Mouse (Mus musculus) stomach, adult 2 months (tissue): ENCODE results near the gene Ankrd60. TPM values are rescaled to one million over a fixed set of nuclear protein-coding genes. Genes with fewer than 3 reads are reported as not detected.

Experiments
- polyA plus RNA-seq: library from polyadenylated mRNA; depleted of rRNA; stranded (reverse); fragments of >200 nt; gene quantifications from 2 replicates; pipeline ENCODE4 v1.2.3, GENCODE M21; 2012; rRNA removed

Gene Ankrd60
- polyA plus RNA-seq = not detected in 2 replicates

DNA sequence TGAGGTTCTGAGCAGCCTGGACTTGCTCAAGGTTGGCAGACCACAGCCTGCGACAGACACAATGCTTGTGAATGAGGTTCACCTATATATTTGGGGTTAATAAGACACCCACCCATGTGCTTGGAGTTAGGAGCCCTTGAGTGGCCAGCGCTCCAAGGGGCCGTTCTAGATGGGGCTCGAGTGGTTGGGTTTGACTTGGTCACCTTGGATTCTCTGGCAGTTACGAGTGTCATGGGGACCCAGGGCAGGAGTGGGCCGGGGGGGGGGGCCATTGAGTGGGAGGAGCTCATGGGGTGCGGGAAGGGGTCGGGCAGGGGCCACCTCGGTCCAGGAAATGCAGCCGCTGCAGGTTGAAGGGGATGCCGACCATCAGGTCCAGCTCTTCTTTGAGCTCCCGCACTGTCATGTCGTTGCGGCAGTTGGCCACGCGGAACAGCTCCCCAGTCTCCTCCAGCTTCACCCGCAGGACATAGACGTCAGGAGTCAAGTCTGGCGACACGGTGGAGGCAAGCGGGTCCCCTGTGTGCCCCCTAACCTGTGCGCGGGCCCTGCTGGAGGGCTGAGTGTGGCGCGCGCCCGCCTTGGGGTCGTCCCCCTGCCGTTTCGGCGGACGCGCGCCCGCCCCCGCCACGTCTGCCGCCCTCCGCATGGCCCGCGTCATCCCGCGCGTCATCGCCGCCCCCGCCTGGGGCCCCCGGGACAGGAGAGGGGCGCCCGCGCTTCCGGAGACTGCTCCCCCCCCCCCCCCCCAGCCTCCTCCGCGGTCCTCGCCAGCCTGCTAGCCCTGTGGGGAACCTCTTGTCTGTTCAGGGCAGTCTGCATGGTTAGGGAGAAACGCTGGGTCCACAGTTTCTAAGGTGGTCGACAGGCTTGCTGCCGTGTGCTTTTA is at the start of gene Ankrd60:
Gene Ankrd60, minus strand, starts transcription at position 697 of the 889 bp plus-strand sequence.

DNA sequence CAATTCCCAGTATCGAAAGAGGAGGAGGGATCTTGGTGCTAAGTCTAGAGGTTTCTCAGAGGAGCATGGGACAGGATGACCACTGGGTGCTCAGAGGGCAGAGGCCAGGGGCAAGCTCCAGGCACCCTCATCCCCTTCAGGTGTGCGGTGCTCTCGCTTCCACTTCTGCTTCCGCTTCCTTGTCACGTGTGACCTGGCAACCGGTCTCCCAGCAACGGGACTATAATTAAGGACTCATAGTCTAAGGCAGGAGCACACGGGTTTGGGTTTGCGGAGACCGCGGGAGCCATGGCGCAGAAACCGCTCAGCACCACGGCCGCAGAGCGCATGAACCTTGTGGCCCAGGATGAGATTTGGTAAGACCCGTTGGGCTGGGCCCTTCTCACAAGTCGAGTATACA is 55.8 kb downstream of the Ankrd60 start, which contains the start of gene 1700021F07Rik:
Gene 1700021F07Rik, plus strand, starts transcription at position 211 of the 400 bp plus-strand sequence.

Other genes starting within 250 kb of the Ankrd60 start
- gene 1700021F07Rik, start 55.8 kb downstream of the Ankrd60 start, polyA plus RNA-seq = not detected in 2 replicates
- 17.8 and 34.1 TPM in 2 replicates for gene Rab22a, start 81.4 kb upstream of the Ankrd60 start, polyA plus RNA-seq
- not detected in 2 replicates for gene 1700010B08Rik, start 141.1 kb upstream of the Ankrd60 start, polyA plus RNA-seq
- gene Vapb, start 159.1 kb upstream of the Ankrd60 start, polyA plus RNA-seq = 5.3 and 5.7 TPM in 2 replicates